Mouse (Mus musculus) olfactory bulb, adult 2 months (tissue): ENCODE results near the gene Nrxn2.

ENCODE experiments used
- CTCF ChIP-seq: fragments of 200-500 bp; IDR thresholded peaks from 2 replicates; pipeline ENCODE4 v1.5.1; 2012; ENCODE audit warnings: low read depth, mild to moderate bottlenecking, low read length, moderate library complexity; ENCODE audit not compliant: insufficient read depth
- POLR2A ChIP-seq: fragments of 200-500 bp; IDR thresholded peaks from 2 replicates; pipeline ENCODE4 v1.6.1; 2012; ENCODE audit warnings: mild to moderate bottlenecking, low read depth, low read length, moderate library complexity; ENCODE audit not compliant: insufficient read depth

DNA sequence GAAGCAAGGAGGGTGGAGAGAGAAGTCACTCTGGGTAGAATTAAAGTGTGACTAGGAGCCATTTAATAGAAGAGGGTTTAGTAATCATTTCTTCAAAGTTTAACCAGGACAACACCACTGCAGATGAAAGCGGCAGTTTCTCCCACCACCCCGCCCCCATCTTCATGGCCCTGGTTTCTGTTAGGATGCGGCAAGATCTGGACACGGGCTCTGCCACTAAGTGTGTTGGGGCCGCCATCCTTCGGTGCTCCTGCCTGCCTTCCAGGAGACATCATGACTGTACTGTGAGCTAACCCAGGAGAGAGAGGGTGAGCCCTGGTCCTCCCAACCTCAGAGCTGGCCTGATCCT, 124.5 kb downstream of the Nrxn2 start:
- TF ChIP-seq CTCF (no peak), POLR2A (no peak)
